Mouse (Mus musculus): ENCODE measurements around the gene Mapkap1.

DNA sequence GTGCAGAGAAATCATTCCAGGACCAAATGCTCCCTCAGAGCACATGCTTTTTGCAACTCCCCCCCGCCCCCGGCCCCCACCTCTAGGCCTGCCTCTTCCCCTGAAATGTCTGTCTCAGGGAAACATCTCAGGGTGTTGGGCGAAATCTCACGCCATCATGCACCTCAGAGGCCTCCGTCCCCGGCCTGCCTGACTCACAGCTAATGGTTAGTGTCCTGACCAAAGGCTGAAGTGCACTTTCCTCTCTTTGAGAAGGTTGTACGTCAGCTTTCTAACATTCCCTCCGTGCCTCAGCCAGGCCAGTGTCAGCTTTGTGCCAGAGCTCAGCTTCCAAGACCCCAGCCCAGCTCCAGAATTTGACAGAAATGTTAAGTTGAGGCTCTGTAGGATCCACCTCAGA lies 214.9 kb downstream of the Mapkap1 start:
- TF ChIP-seq POLR2A (IDR thresholded peaks at IDR 0.05; ENCODE audit: borderline replicate concordance, extremely low read depth, low read depth, low read length) (no peak), CTCF (IDR thresholded peaks at IDR 0.05; ENCODE audit: insufficient read depth, low read length) (no peak)
